Mouse (Mus musculus) small intestine, adult 2 months (tissue): ENCODE results near the gene Herc2. TPM values are rescaled to one million over a fixed set of nuclear protein-coding genes. Genes with fewer than 3 reads are reported as not detected.
A peak's percentile ranks its signal among the peaks of the same experiment; 100 is the strongest.

Experiments
- H3K27ac ChIP-seq: fragments of 200-500 bp; 2 replicates; pipeline ENCODE4 v1.5.1; 2012; ENCODE audit warnings: low read depth, low read length, control low read depth, inconsistent platforms; ENCODE audit not compliant: insufficient read depth
- H3K27me3 ChIP-seq: fragments of 200-500 bp; 2 replicates; pipeline ENCODE4 v1.6.1; 2012; ENCODE audit warnings: mild to moderate bottlenecking, moderate library complexity, low read length, inconsistent platforms; ENCODE audit not compliant: control insufficient read depth, insufficient read depth
- H3K36me3 ChIP-seq: fragments of 200-500 bp; 2 replicates; pipeline ENCODE4 v1.6.1; 2012; ENCODE audit warnings: mild to moderate bottlenecking, low read length, control low read depth, inconsistent platforms; ENCODE audit not compliant: control insufficient read depth, insufficient read depth
- H3K4me1 ChIP-seq: fragments of 200-500 bp; 2 replicates; pipeline ENCODE4 v1.6.1; 2012; ENCODE audit warnings: low read length, inconsistent platforms, mixed read lengths; ENCODE audit not compliant: control insufficient read depth, insufficient read depth, insufficient read length
- H3K4me3 ChIP-seq: fragments of 200-500 bp; 2 replicates; pipeline ENCODE4 v1.5.1; 2012; ENCODE audit warnings: low read depth, mild to moderate bottlenecking, control low read depth, inconsistent platforms, low read length, moderate library complexity
- CTCF ChIP-seq: fragments of 200-500 bp; IDR thresholded peaks from 2 replicates; pipeline ENCODE4 v1.5.1; 2012; ENCODE audit warnings: low read depth, mild to moderate bottlenecking, control low read depth, inconsistent platforms, low read length, moderate library complexity, mixed read lengths; ENCODE audit not compliant: insufficient replicate concordance, insufficient read length; ENCODE audit errors: extremely low read depth
- POLR2A ChIP-seq: fragments of 200-500 bp; IDR thresholded peaks from 2 replicates; pipeline ENCODE4 v1.6.1; 2012; ENCODE audit warnings: low read depth, mild to moderate bottlenecking, control low read depth, inconsistent platforms, low read length, moderate library complexity
- WGBS: fragments of 180-500 bp; shearing (Covaris S2); methylation state at CpG from one replicate; pipeline ENCODE4 v1.1.7; 2018; 5-methylcytosine and 5-hydroxymethylcytosine counted together
- polyA plus RNA-seq: library from polyadenylated mRNA; depleted of rRNA; stranded (reverse); fragments of >200 nt; gene quantifications from 2 replicates; pipeline ENCODE4 v1.2.3, GENCODE M21; 2012

The Herc2 gene
- polyA plus RNA-seq, 1 experiment: 14.3 TPM

DNA sequence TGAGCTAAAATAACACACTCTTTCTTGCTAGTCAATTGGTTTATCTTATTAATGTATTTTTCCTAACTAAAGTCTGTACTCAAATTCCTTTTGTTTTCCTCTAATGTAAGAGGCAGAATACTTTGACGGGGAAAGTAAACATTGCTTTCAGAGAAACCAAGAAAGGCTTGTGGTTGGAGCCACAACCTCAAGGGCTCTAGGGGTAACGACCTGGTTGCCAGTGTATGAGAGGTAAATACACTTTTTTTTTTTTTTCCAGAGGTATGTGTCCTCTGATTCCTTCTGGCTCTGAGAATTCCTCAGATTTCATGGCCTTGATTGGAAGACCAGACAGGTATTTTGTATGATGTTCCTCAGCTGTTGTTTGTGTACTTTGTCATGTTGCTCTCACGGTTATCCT, 32.2 kb upstream of the Herc2 start:
- Histone ChIP-seq H3K36me3 (no peaks in the 10 kb centered on the region), H3K27ac (no peak overlapping the region), H3K27me3 (no peaks in the 10 kb centered on the region), H3K4me1 (no peaks in the 10 kb centered on the region), H3K4me3 (no peak overlapping the region)
- TF ChIP-seq POLR2A: no peak
- no peak for TF ChIP-seq CTCF
- 71% methylated on average over 3 of the region's 3 CpGs for WGBS

DNA sequence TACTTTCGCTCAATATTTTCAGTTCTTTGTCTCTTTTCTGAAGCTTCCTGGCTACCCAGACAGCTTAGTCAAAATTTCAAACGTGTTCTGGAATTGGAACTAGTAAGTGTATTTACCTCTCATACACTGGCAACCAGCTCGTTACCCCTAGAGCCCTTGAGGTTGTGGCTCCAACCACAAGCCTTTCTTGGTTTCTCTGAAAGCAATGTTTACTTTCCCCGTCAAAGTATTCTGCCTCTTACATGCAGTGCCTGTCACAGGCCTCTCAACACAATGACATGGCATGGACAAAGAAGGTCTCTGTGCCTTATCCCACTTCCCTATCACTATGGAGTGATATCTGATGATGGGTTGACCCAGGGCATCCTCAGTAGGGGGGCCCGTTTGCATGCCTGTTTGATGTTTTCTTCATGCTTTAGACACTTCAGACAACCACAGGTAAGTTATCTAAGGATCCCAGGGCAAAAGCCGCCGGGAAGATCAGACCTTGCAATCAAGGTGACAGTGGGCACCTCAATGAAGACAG, 31.5 kb upstream of the Herc2 start:
- Histone ChIP-seq H3K36me3 (no peaks in the 10 kb centered on the region), H3K4me3 (peak overlapping the region; percentile 89), H3K4me1 (no peaks in the 10 kb centered on the region), H3K27ac (no peak overlapping the region), H3K27me3 (no peaks in the 10 kb centered on the region)
- TF ChIP-seq CTCF (no peak), POLR2A (no peak)
- 48% methylated on average over 7 of the region's 7 CpGs for WGBS

DNA sequence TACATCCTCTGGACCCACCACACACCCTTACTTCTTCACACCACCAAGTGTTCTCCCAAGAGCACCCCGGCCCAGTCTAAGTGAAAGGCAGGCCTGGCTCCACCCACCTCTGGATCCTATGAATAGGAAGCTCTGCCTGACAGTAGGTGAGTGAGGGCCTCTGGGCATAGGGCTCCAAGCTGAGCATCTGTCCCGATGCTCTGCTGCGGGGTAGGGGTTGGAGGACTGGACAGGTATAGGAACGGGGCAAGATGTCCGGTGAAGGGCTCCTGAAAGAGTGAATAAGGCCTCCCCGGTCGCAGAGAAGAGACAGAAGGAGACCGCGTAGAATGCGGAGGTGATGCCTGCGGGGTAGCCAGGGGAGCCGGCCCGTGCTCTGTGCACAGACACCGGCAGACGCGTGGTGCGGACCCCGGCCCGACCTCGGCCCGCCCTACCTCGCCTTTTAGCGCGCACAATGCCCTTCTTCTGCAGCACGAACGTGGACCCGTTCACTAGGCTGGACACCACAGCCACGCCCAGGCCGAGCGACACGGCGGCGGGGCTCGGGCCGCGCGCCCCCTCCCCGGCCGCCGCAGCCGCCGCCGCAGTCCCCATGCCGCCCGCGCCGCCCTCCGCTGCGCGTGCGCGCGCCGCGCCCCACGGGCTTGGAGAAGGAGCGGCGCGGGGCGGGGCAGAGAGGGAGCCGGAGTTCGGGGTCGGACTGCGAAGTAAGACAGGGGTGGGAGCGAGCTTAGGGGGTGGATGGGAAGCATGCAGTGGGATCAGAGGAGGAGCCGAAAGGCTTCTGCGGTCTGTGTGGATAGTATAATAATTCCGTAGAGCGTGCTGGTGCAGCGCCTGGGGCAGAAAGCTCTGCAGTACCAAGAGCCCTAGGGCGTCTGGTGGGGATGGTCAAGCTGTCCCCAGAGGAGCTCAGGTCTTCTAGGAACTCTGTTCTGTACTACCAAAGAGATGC, 30.7 kb upstream of the Herc2 start:
- Histone ChIP-seq H3K4me3 (peak overlapping the region; percentile 89), H3K4me1 (no peaks in the 10 kb centered on the region), H3K27me3 (no peaks in the 10 kb centered on the region), H3K36me3 (no peaks in the 10 kb centered on the region), H3K27ac (no peak overlapping the region)
- WGBS: under 1% methylated on average over 70 of the region's 71 CpGs
- TF ChIP-seq POLR2A (no peak), CTCF (no peak)

DNA sequence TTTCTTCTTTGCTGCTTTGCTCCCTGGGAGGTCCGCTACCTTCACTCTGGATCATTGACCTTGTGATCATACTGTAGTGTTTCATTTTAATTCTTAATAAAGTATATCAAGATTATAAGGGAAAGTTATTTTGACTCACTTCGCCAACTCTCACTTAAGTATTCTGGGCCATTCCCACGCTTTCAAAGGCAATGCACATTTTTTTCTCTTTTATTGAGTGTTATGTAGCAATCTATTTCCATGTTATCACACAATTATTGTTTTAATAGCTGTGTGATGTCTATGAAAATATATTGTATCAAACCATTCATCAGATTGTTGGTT, 30.1 kb upstream of the Herc2 start, which contains the start of gene Nipa1:
TSS of gene Nipa1 (minus strand) at position 25 of the 324 bp plus-strand sequence.
- 17% methylated on average over 3 of the region's 3 CpGs for WGBS
- Histone ChIP-seq H3K27ac (no peak within 1 kb of the TSS), H3K4me3 (peak within 1 kb of the TSS; percentile 89), H3K27me3 (no peaks in the 10 kb centered on the region), H3K36me3 (no peaks in the 10 kb centered on the region), H3K4me1 (no peaks in the 10 kb centered on the region)
- TF ChIP-seq POLR2A (no peak), CTCF (no peak)

DNA sequence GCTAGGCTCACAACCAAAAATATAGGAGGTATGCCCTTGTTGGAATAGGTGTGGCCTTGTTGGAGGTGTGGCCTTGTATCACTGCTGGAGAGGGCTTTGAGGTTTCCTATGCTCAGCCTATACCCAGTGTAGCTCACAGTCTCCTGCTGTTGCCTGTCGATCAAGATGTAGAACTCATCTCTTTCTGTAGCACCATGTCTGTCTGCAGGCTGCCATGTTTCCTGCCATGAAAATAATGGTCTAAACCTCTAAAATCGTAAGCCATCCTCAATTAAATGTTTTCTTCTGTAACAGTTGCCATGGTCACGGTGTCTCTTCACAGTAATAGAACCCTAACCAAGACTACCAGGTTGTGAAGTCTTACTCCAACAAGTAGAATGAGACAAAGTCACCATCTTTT, 26.4 kb upstream of the Herc2 start:
- no peak overlapping the region for H3K27ac ChIP-seq
- no peaks in the 10 kb centered on the region for H3K4me1 ChIP-seq
- no peaks in the 10 kb centered on the region for H3K36me3 ChIP-seq
- WGBS: 90% methylated on average over 3 of the region's 3 CpGs
- TF ChIP-seq POLR2A (no peak), CTCF (no peak)
- H3K4me3 ChIP-seq: no peak overlapping the region
- no peaks in the 10 kb centered on the region for H3K27me3 ChIP-seq

DNA sequence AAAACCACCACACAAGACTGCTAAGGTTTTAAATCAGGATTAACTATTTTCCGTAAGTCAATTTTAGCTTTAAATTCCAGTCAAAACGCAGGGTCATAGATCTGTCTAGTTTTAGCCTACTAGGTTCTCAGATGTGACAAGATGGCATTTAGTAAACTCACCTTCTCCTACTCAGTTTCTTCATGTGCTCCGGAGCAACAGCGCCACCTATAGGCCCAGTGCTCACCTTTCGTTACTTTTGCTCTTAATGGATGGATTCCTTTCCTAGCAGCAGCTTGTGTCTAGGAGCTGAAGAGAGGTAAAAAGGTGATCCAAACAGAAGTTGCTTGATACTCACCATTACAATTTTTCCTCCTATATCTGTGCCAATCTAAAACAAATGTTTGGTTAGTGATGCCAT, 7.6 kb upstream of the Herc2 start:
- WGBS: 20% methylated on average over 5 of the region's 5 CpGs

DNA sequence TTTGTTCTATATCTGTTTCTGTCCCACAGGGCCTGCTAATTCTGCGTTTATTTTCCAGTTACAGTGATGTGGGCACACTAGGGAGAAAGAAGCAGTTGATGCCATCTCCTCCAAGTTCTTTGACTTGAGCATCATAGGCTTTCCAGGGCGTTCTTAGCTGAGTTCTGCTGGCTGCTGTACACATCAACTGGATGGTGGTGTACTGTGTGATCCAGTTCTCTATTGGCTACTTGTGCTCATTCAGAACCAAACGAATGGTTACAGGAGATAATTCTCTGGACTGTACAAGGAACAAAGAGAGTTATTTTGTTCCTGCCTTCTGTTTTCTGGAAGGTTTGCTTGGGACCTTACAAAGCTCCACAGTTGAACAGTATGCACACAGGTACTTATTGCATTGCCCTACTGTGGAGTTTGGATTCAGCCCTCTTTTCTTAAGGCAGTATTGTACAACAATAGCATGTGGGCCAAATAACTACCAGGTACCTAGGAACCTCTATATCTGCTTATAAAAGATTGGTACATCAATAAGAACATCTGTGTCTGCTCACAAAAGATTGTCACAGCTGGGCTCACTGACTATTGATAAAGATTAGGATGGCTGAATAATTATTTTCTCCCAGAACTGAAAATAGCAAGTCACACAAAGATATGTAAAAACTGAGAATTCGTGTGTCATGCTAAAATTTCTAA, 6.3 kb upstream of the Herc2 start:
- Histone ChIP-seq H3K27ac (no peak overlapping the region), H3K27me3 (no peaks in the 10 kb centered on the region), H3K4me1 (no peaks in the 10 kb centered on the region), H3K36me3 (no peaks in the 10 kb centered on the region), H3K4me3 (no peak overlapping the region)
- 61% methylated on average over 4 of the region's 4 CpGs for WGBS
- TF ChIP-seq POLR2A: no peak
- TF ChIP-seq CTCF: no peak

More for the DNA sequence above, 7.6 kb upstream of the Herc2 start:
- no peaks in the 10 kb centered on the region for H3K27me3 ChIP-seq
- H3K4me1 ChIP-seq: no peaks in the 10 kb centered on the region
- H3K27ac ChIP-seq: no peak overlapping the region
- TF ChIP-seq CTCF (peak; percentile 59; the same call in 1 of the 2 replicates), POLR2A (no peak)
- H3K36me3 ChIP-seq: no peaks in the 10 kb centered on the region
- H3K4me3 ChIP-seq: no peak overlapping the region

DNA sequence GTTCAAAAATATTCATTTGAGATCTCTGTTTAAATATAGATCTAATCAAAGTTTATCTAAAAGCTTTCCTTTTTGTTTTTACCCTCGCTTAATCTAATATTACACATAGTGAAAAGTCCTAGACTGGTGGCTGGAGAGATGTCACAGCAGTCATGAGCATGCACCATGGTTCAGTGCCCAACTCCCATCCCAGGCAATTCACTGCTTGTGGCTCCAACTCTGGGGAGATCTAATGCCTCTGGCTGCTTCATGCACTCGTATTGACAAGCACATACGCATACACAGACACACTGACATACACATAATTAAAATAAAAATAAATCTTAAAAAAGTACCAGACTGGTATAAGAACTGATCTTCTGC, 5.7 kb upstream of the Herc2 start:
- Histone ChIP-seq H3K27ac (no peak overlapping the region), H3K36me3 (no peaks in the 10 kb centered on the region), H3K4me1 (peaks cover 2% of the 10 kb centered on the region; the same call in 1 of the 2 replicates), H3K4me3 (no peak overlapping the region), H3K27me3 (no peaks in the 10 kb centered on the region)
- no peak for TF ChIP-seq CTCF
- no peak for TF ChIP-seq POLR2A
- 82% methylated on average over 3 of the region's 3 CpGs for WGBS
